ENCODE assay signal across 37 mouse cellular contexts in the genomic region with DNA sequence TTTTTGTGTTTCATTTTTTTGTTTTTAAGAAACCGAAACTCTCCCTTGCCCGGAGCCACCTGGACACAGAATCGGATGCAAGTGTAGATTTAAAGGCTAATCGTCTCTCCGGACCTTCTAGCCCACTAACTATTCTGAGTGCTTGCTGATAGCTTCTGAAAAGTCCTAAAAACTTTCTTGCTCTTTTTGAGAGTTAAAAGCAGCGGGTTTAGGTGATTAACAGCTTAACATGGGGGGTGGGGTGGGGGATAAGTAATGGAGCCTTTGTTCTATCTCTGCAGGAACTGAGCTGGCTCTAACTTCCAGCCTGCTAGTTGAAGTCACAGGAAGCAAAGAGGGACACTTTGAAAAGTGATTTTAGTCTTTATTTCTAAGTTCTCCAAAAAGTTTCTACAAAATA. TPM values are rescaled to one million over a fixed set of nuclear protein-coding genes. Genes with fewer than 3 reads are reported as not detected.
"Had no signal": no experiment of that assay in that cellular context is flagged by ENCODE, and none has a peak within 500 bp of the region (broad histone marks: within the 10 kb centered on the region; RNA-seq: fewer than 3 reads in every experiment).

No protein-coding gene starts in this region.

- H3K4me2 ChIP-seq: heart, embryonic 11.5 days; heart, embryonic 12.5 days; heart, embryonic 13.5 days; heart, embryonic 15.5 days; hindbrain, embryonic 12.5 days; hindbrain, embryonic 13.5 days; hindbrain, embryonic 14.5 days; hindbrain, embryonic 15.5 days; intestine, embryonic 15.5 days; kidney, embryonic 15.5 days had no signal

- H3K4me1 ChIP-seq: heart, embryonic 10.5 days; heart, embryonic 12.5 days; heart, embryonic 13.5 days; heart, embryonic 15.5 days; hindbrain, embryonic 12.5 days; hindbrain, embryonic 13.5 days; hindbrain, embryonic 15.5 days; intestine, embryonic 15.5 days; kidney, embryonic 15.5 days had no signal

- H3K27me3 ChIP-seq: heart, embryonic 12.5 days; heart, embryonic 13.5 days; heart, embryonic 15.5 days; hindbrain, embryonic 12.5 days; hindbrain, embryonic 13.5 days; hindbrain, embryonic 15.5 days; intestine, embryonic 15.5 days; kidney, embryonic 15.5 days had no signal

- H3K4me3 ChIP-seq: heart, embryonic 10.5 days; heart, embryonic 12.5 days; heart, embryonic 13.5 days; heart, embryonic 15.5 days; hindbrain, embryonic 10.5 days; hindbrain, embryonic 12.5 days; hindbrain, embryonic 13.5 days; hindbrain, embryonic 15.5 days; intestine, embryonic 15.5 days; kidney, embryonic 15.5 days; layer of hippocampus, adult 2 months had no signal

- H3K27ac ChIP-seq: heart, embryonic 10.5 days; heart, embryonic 13.5 days; heart, embryonic 15.5 days; hindbrain, embryonic 10.5 days; hindbrain, embryonic 12.5 days; hindbrain, embryonic 13.5 days; hindbrain, embryonic 14.5 days; hindbrain, embryonic 15.5 days; hindbrain, postnatal 0 days; intestine, embryonic 15.5 days; kidney, embryonic 15.5 days; kidney, postnatal 0 days; layer of hippocampus, adult 2 months had no signal

- H3K9ac ChIP-seq: heart, embryonic 12.5 days; heart, embryonic 13.5 days; heart, embryonic 15.5 days; hindbrain, embryonic 12.5 days; hindbrain, embryonic 13.5 days; hindbrain, embryonic 14.5 days; hindbrain, embryonic 15.5 days; intestine, embryonic 15.5 days; kidney, embryonic 15.5 days had no signal

- H3K9me3 ChIP-seq: heart, embryonic 10.5 days; heart, embryonic 12.5 days; heart, embryonic 15.5 days; hindbrain, embryonic 10.5 days; hindbrain, embryonic 12.5 days; hindbrain, embryonic 13.5 days; hindbrain, embryonic 15.5 days; intestine, embryonic 15.5 days; kidney, embryonic 15.5 days had no signal

- ATAC-seq: hindbrain, embryonic 16.5 days; hindbrain, postnatal 0 days; inflammation-experienced regulatory T-cells, adult 6 months; intestine, embryonic 15.5 days; intestine, embryonic 16.5 days; intestine, postnatal 0 days had no signal

- H3K36me3 ChIP-seq: heart, embryonic 10.5 days; heart, embryonic 12.5 days; heart, embryonic 13.5 days; heart, embryonic 15.5 days; hindbrain, embryonic 10.5 days; hindbrain, embryonic 12.5 days; hindbrain, embryonic 13.5 days; hindbrain, embryonic 15.5 days; intestine, embryonic 15.5 days; kidney, embryonic 15.5 days had no signal

- DNase-seq: heart, postnatal 10 days; heart, postnatal 14 days; heart, postnatal 36 days; heart, postnatal 4 days; kidney, adult 11 months; kidney, adult 18-20 months; kidney, adult 2 months; kidney, adult 8-10 months; kidney, adult 9 months; kidney, postnatal 10 days; kidney, postnatal 14 days; kidney, postnatal 25 days; kidney, postnatal 36 days; kidney, postnatal 4 days; layer of hippocampus, adult 9-11 months; layer of hippocampus, postnatal 36 days had no signal

RNA-seq across cellular contexts. Expression of a gene that starts 24.2 kb away (rescaled TPM):
- total RNA-seq: hematopoietic stem cell, adult 5-6 weeks had no signal
- polyA plus RNA-seq: heart, embryonic 12.5 days; heart, embryonic 13.5 days; heart, postnatal 0 days had no signal
